Mouse (Mus musculus) heart, embryonic 16.5 days (tissue): ENCODE data around the gene Ank. TPM values are rescaled to one million over a fixed set of nuclear protein-coding genes. Genes with fewer than 3 reads are reported as not detected.
"Not testable (repeated sequence)": the region's sequence is repeated elsewhere in the genome, so short reads cannot be mapped to it uniquely, and the experiment has no call there.

Source experiments
- ATAC-seq: fragments of 200-750 bp; cut with Nextera tagmentation; replicated peaks from 2 replicates; pipeline ENCODE4 v1.8.0; 2017; ENCODE audit warnings: moderate number of reproducible peaks; ENCODE audit not compliant: insufficient read depth, low FRiP score; ENCODE audit errors: extremely low read depth
- H3K27ac ChIP-seq: fragments of 300-500 bp; sonication (generic); 2 replicates; pipeline ENCODE4 v1.5.1; 2014; ENCODE audit warnings: mild to moderate bottlenecking, low read length, control low read depth, moderate library complexity
- H3K27me3 ChIP-seq: fragments of 300-500 bp; sonication (generic); 2 replicates; pipeline ENCODE4 v1.6.1; 2014; ENCODE audit warnings: low read length, mixed read lengths; ENCODE audit not compliant: control insufficient read depth, insufficient read depth
- H3K36me3 ChIP-seq: fragments of 300-500 bp; sonication (generic); 2 replicates; pipeline ENCODE4 v1.6.1; 2014; ENCODE audit not compliant: control insufficient read depth, insufficient read depth
- H3K4me1 ChIP-seq: fragments of 300-500 bp; sonication (generic); 2 replicates; pipeline ENCODE4 v1.6.1; 2014; ENCODE audit warnings: low read length, mixed read lengths; ENCODE audit not compliant: control insufficient read depth, insufficient read depth
- H3K4me2 ChIP-seq: fragments of 300-500 bp; sonication (generic); 2 replicates; pipeline ENCODE4 v1.6.1; 2014; ENCODE audit warnings: low read depth, mild to moderate bottlenecking, control low read depth, low read length
- H3K4me3 ChIP-seq: fragments of 300-500 bp; sonication (generic); 2 replicates; pipeline ENCODE4 v1.5.1; 2014; ENCODE audit warnings: mild to moderate bottlenecking, control low read depth, low read length
- H3K9ac ChIP-seq: fragments of 300-500 bp; sonication (generic); 2 replicates; pipeline ENCODE4 v1.6.1; 2014; ENCODE audit warnings: low read length, control low read depth
- H3K9me3 ChIP-seq: fragments of 300-500 bp; sonication (generic); replicated peaks from 2 replicates; pipeline ENCODE4 v1.6.1; 2016; ENCODE audit warnings: low read length; ENCODE audit not compliant: control insufficient read depth
- WGBS: fragments of 180-500 bp; shearing (Covaris S2); extraction: QIAGEN DNeasy Blood & Tissue Kit; methylation state at CpG from one replicate; pipeline ENCODE4 v1.1.7; 2014; 5-methylcytosine and 5-hydroxymethylcytosine counted together
- polyA plus RNA-seq: library from polyadenylated mRNA; unstranded; fragments of >200 nt; fragmentation: Nextera tagmentation; extraction: Ambion mirVana; gene quantifications from 2 replicates; pipeline ENCODE4 v1.2.1, GENCODE M21; 2015

Ank gene
- polyA plus RNA-seq, 1 experiment from 2014 or later: 11.0 TPM

GRCm38 (mm10) chr15:27461336-27462245, 4.9 kb upstream of the Ank start:
- Histone ChIP-seq H3K4me2 (0 out of 2 replicates have a peak overlapping the region, but pooled peaks have one; percentile 10), H3K4me1 (peaks cover 12% of the 10 kb centered on the region), H3K27ac (no peak overlapping the region), H3K36me3 (no peaks in the 10 kb centered on the region), H3K9ac (no peak overlapping the region), H3K27me3 (no peaks in the 10 kb centered on the region), H3K4me3 (no peak overlapping the region), H3K9me3 (no peaks in the 10 kb centered on the region)
- 44% methylated on average over 12 of the region's 12 CpGs for WGBS
- ATAC-seq: no peak

- H3K4me1 ChIP-seq: peaks cover 16% of the 10 kb centered on the region
- no peaks in the 10 kb centered on the region for H3K9me3 ChIP-seq
- no peaks in the 10 kb centered on the region for H3K36me3 ChIP-seq
- no peak overlapping the region for H3K27ac ChIP-seq
- H3K9ac ChIP-seq: no peak overlapping the region
- no peaks in the 10 kb centered on the region for H3K27me3 ChIP-seq
- H3K4me2 ChIP-seq: no peak overlapping the region
- no peak overlapping the region for H3K4me3 ChIP-seq
- 93% methylated on average over 13 of the region's 13 CpGs for WGBS
- no peak for ATAC-seq
Measured at GRCm38 (mm10) chr15:27463876-27464275, 2.6 kb upstream of the Ank start.

GRCm38 (mm10) chr15:27465391-27466005, 979 bp upstream of the Ank start:
- H3K27ac ChIP-seq: peak overlapping the region; percentile 78
- WGBS: 30% methylated on average over 8 of the region's 8 CpGs
- no peaks in the 10 kb centered on the region for H3K9me3 ChIP-seq
- peak overlapping the region; percentile 81 for H3K9ac ChIP-seq
- ATAC-seq: no peak
- H3K4me1 ChIP-seq: peaks cover 16% of the 10 kb centered on the region
- peak overlapping the region; percentile 89 for H3K4me3 ChIP-seq
- H3K4me2 ChIP-seq: peak overlapping the region; percentile 93
- H3K27me3 ChIP-seq: no peaks in the 10 kb centered on the region
- no peaks in the 10 kb centered on the region for H3K36me3 ChIP-seq

GRCm38 (mm10) chr15:27467081-27467491, 609 bp downstream of the Ank start:
- H3K4me1 ChIP-seq: peaks cover 14% of the 10 kb centered on the region
- H3K9me3 ChIP-seq: no peaks in the 10 kb centered on the region
- no peaks in the 10 kb centered on the region for H3K36me3 ChIP-seq
- peak overlapping the region; percentile 89 for H3K4me3 ChIP-seq
- 1% methylated on average over 25 of the region's 25 CpGs for WGBS
- H3K4me2 ChIP-seq: peak overlapping the region; percentile 93
- ATAC-seq: peak; percentile 10; the same call in 1 of the 2 replicates
- no peaks in the 10 kb centered on the region for H3K27me3 ChIP-seq
- peak overlapping the region; percentile 81 for H3K9ac ChIP-seq
- peak overlapping the region; percentile 83 for H3K27ac ChIP-seq

GRCm38 (mm10) chr15:27467641-27468040, 1.2 kb downstream of the Ank start:
- no peak for ATAC-seq

GRCm38 (mm10) chr15:27468822-27469488, 2.5 kb downstream of the Ank start:
- H3K4me1 ChIP-seq: peaks cover 11% of the 10 kb centered on the region
- H3K9me3 ChIP-seq: no peaks in the 10 kb centered on the region
- no peak overlapping the region for H3K4me2 ChIP-seq
- no peak overlapping the region for H3K27ac ChIP-seq
- H3K9ac ChIP-seq: no peak overlapping the region
- no peaks in the 10 kb centered on the region for H3K36me3 ChIP-seq
- 70% methylated on average over 4 of the region's 4 CpGs for WGBS
- no peak overlapping the region for H3K4me3 ChIP-seq
- no peak for ATAC-seq
- no peaks in the 10 kb centered on the region for H3K27me3 ChIP-seq

More at GRCm38 (mm10) chr15:27467641-27468040, 1.2 kb downstream of the Ank start:
- no peaks in the 10 kb centered on the region for H3K36me3 ChIP-seq
- peak overlapping the region; percentile 81 for H3K9ac ChIP-seq
- WGBS: 17% methylated on average over 7 of the region's 7 CpGs
- peak overlapping the region; percentile 93 for H3K4me2 ChIP-seq
- no peak overlapping the region for H3K27ac ChIP-seq
- peak overlapping the region; percentile 89 for H3K4me3 ChIP-seq
- no peaks in the 10 kb centered on the region for H3K27me3 ChIP-seq
- peaks cover 11% of the 10 kb centered on the region for H3K4me1 ChIP-seq
- H3K9me3 ChIP-seq: no peaks in the 10 kb centered on the region

- not testable (repeated sequence) for ATAC-seq, H3K27ac ChIP-seq, H3K36me3 ChIP-seq, H3K9me3 ChIP-seq, H3K9ac ChIP-seq, H3K4me3 ChIP-seq, H3K27me3 ChIP-seq, H3K4me2 ChIP-seq
- peaks cover 10% of the 10 kb centered on the region for H3K4me1 ChIP-seq
- 88% methylated on average over 3 of the region's 3 CpGs for WGBS
Measured at GRCm38 (mm10) chr15:27470346-27470745, 3.9 kb downstream of the Ank start.

- Histone ChIP-seq H3K27ac (no peak overlapping the region), H3K27me3 (no peaks in the 10 kb centered on the region), H3K4me2 (no peak overlapping the region), H3K4me1 (peaks cover 12% of the 10 kb centered on the region), H3K36me3 (no peaks in the 10 kb centered on the region), H3K4me3 (no peak overlapping the region), H3K9ac (no peak overlapping the region), H3K9me3 (no peaks in the 10 kb centered on the region)
- WGBS: 87% methylated on average over 9 of the region's 9 CpGs
- ATAC-seq: no peak
Measured at GRCm38 (mm10) chr15:27472315-27472714, 5.8 kb downstream of the Ank start.
